Mouse (Mus musculus) limb, embryonic 15.5 days (tissue): Measurements from ENCODE around the gene C130073F10Rik. TPM values are rescaled to one million over a fixed set of nuclear protein-coding genes. Genes with fewer than 3 reads are reported as not detected.
"Not testable (repeated sequence)": the region's sequence is repeated elsewhere in the genome, so short reads cannot be mapped to it uniquely, and the experiment has no call there.

ENCODE experiments used
- ATAC-seq: fragments of 200-750 bp; cut with Nextera tagmentation; 2 replicates; pipeline ENCODE4 v1.8.0; 2017; ENCODE audit warnings: low read depth, moderate TSS enrichment; ENCODE audit not compliant: insufficient number of reproducible peaks, low FRiP score, low TSS enrichment
- H3K27ac ChIP-seq: fragments of 300-500 bp; sonication (generic); 2 replicates; pipeline ENCODE4 v1.5.1; 2015; ENCODE audit warnings: moderate library complexity, mild to moderate bottlenecking, inconsistent platforms
- H3K27me3 ChIP-seq: fragments of 300-500 bp; sonication (generic); 2 replicates; pipeline ENCODE4 v1.6.1; 2015; ENCODE audit warnings: inconsistent platforms
- H3K36me3 ChIP-seq: fragments of 300-500 bp; sonication (generic); 2 replicates; pipeline ENCODE4 v1.6.1; 2015; ENCODE audit warnings: inconsistent platforms
- H3K4me1 ChIP-seq: fragments of 300-500 bp; sonication (generic); 2 replicates; pipeline ENCODE4 v1.6.1; 2015; ENCODE audit warnings: inconsistent platforms
- H3K4me2 ChIP-seq: fragments of 300-500 bp; sonication (generic); 2 replicates; pipeline ENCODE4 v1.6.1; 2015; ENCODE audit warnings: mild to moderate bottlenecking, inconsistent platforms
- H3K4me3 ChIP-seq: fragments of 300-500 bp; sonication (generic); 2 replicates; pipeline ENCODE4 v1.5.1; 2015; ENCODE audit warnings: mild to moderate bottlenecking, inconsistent platforms
- H3K9ac ChIP-seq: fragments of 300-500 bp; sonication (generic); 2 replicates; pipeline ENCODE4 v1.6.1; 2015; ENCODE audit warnings: inconsistent platforms
- H3K9me3 ChIP-seq: fragments of 300-500 bp; sonication (generic); 2 replicates; pipeline ENCODE4 v1.6.1; 2016; ENCODE audit warnings: inconsistent platforms
- WGBS: fragments of 180-500 bp; shearing (Covaris S2); methylation state at CpG from one replicate; pipeline ENCODE4 v1.1.7; 2015; 5-methylcytosine and 5-hydroxymethylcytosine counted together
- polyA plus RNA-seq: library from polyadenylated mRNA; unstranded; fragments of >200 nt; fragmentation: Nextera tagmentation; extraction: Ambion mirVana; gene quantifications from 2 replicates; pipeline ENCODE4 v1.2.1, GENCODE M21; 2015

The C130073F10Rik gene
- polyA plus RNA-seq, result 1.4 TPM in 2 replicates

- Histone ChIP-seq H3K27ac (no peak within 1 kb of the TSS), H3K4me2 (no peak within 1 kb of the TSS), H3K4me3 (no peak within 1 kb of the TSS), H3K4me1 (no peaks in the 10 kb centered on the region), H3K9me3 (no peaks in the 10 kb centered on the region), H3K36me3 (no peaks in the 10 kb centered on the region), H3K9ac (no peak within 1 kb of the TSS), H3K27me3 (no peaks in the 10 kb centered on the region)
- no peak for ATAC-seq
- 66% methylated on average over 7 of the region's 7 CpGs for WGBS
Measured at GRCm38 (mm10) chr4:101893656-101894420, at the start of gene C130073F10Rik. Gene C130073F10Rik (minus strand): TSS chr4:101893789.

DNA sequence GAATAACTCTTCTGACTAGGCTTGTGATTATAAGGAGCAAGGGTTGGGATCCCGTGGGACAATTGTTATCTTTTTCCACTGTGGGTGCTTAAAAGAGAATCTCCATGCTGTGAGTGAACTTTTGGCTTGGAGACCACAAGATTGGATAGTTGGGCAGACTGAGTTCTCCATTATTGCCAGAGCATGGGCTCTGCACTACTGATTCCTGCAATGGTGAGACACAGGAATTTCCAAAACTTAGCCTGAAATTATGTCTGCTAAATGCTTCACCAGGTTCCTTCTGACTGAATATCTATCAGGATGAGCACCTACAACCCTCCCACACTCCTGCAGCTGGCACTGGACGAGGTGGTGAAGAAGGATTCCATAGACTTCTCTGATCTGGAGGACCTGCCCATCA, 46.5 kb upstream of the C130073F10Rik start, which contains the start of gene Gm12794:
Gene Gm12794 (plus strand): TSS at position 301 of the 400 bp plus-strand sequence.
- not testable (repeated sequence) for H3K27ac ChIP-seq, ATAC-seq, H3K27me3 ChIP-seq, H3K9me3 ChIP-seq, H3K4me2 ChIP-seq, H3K9ac ChIP-seq, H3K36me3 ChIP-seq, H3K4me3 ChIP-seq, H3K4me1 ChIP-seq
- 69% methylated on average over 2 of the region's 2 CpGs for WGBS

DNA sequence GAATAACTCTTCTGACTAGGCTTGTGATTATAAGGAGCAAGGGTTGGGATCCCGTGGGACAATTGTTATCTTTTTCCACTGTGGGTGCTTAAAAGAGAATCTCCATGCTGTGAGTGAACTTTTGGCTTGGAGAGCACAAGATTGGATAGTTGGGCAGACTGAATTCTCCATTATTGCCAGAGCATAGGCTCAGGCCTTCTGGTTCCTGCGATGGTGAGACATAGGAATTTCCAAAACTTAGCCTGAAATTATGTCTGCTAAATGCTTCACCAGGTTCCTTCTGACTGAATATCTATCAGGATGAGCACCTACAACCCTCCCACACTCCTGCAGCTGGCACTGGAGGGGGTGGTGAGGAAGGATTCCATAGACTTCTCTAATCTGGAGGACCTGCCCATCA, 15.2 kb upstream of the C130073F10Rik start, which contains the start of gene Gm12800:
Gene Gm12800 (plus strand): TSS at position 301 of the 400 bp plus-strand sequence.
- not testable (repeated sequence) for H3K36me3 ChIP-seq, H3K4me2 ChIP-seq, H3K27ac ChIP-seq, H3K4me3 ChIP-seq, H3K9me3 ChIP-seq, ATAC-seq, H3K9ac ChIP-seq, H3K4me1 ChIP-seq, H3K27me3 ChIP-seq
- 89% methylated on average over 2 of the region's 2 CpGs for whole genome bisulfite sequencing

- no peaks in the 10 kb centered on the region for H3K9me3 ChIP-seq
- no peaks in the 10 kb centered on the region for H3K4me1 ChIP-seq
- no peaks in the 10 kb centered on the region for H3K36me3 ChIP-seq
- H3K27me3 ChIP-seq, result no peaks in the 10 kb centered on the region
- H3K4me3 ChIP-seq, result no peak overlapping the region
- no peak for ATAC-seq
- H3K9ac ChIP-seq, result no peak overlapping the region
- H3K27ac ChIP-seq, result no peak overlapping the region
- no peak overlapping the region for H3K4me2 ChIP-seq
Measured at GRCm38 (mm10) chr4:101889377-101889776, 4.2 kb downstream of the C130073F10Rik start.

DNA sequence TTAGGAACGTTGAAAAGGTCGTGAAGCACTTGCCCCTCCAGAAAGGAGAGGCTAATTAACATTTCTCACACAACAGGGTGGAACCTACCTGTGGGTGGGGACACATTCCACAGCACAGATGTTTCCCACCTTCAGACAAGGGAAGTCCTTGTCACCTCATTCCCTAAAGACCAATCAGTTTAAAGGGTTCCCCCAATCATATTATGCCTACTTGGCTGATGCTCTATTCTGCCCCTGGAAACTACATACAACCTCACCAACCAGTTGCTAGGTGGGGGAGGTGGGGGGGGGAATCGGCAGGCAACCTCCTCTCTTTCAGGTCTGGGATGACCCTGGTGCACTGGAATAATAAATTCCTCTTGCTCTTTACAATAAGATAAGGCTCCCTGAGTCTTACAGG, 9.9 kb downstream of the C130073F10Rik start:
- WGBS, result 34% methylated on average over 3 of the region's 3 CpGs
- no peaks in the 10 kb centered on the region for H3K36me3 ChIP-seq
- no peak overlapping the region for H3K4me2 ChIP-seq
- H3K9ac ChIP-seq, result no peak overlapping the region
- H3K4me1 ChIP-seq, result no peaks in the 10 kb centered on the region
- ATAC-seq, result no peak
- H3K27me3 ChIP-seq, result no peaks in the 10 kb centered on the region
- H3K9me3 ChIP-seq, result no peaks in the 10 kb centered on the region
- no peak overlapping the region for H3K27ac ChIP-seq
- no peak overlapping the region for H3K4me3 ChIP-seq

DNA sequence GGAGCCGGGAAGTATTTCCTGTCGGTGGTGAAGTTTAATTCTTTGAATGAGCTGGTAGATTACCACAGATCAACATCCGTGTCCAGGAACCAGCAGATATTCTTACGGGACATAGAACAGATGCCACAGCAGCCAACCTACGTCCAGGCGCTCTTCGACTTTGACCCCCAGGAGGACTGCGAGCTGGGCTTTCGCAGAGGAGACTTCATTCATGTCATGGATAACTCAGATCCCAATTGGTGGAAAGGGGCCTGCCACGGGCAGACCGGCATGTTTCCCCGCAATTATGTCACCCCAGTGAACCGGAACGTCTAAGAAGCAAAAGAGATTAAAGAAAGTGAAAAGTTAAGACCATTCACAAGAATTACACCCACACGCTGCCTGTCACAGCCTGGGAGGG, 17.9 kb downstream of the C130073F10Rik start:
- not testable (repeated sequence) for ATAC-seq, H3K27ac ChIP-seq, H3K4me2 ChIP-seq, H3K9me3 ChIP-seq, H3K9ac ChIP-seq, H3K4me3 ChIP-seq, H3K36me3 ChIP-seq, H3K4me1 ChIP-seq, H3K27me3 ChIP-seq
- WGBS, result 81% methylated on average over 15 of the region's 15 CpGs

- not testable (repeated sequence) for H3K27me3 ChIP-seq, H3K36me3 ChIP-seq, H3K9ac ChIP-seq, H3K4me3 ChIP-seq, H3K27ac ChIP-seq, ATAC-seq, H3K4me2 ChIP-seq, H3K4me1 ChIP-seq, H3K9me3 ChIP-seq
- 53% methylated on average over 2 of the region's 2 CpGs for WGBS
Measured at GRCm38 (mm10) chr4:101872031-101872430, 21.6 kb downstream of the C130073F10Rik start.

DNA sequence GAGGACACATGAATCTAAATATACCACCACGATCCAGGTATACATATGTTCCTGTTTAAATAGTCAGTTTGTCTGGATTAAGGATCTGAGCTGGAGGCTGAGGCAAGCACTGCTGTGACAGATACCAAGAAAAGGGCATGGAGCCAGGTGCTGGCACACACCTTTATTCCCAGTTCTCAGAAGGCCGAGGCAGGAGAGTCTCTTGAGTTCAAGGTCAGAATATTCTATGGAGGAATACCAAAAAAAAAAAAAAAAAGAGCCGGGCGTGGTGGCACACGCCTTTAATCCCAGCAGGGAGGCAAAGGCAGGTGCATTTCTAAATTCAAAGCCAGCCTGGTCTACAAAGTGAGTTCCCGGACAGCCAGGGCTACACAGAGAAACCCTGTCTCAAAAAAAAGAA, 31.3 kb downstream of the C130073F10Rik start:
- Histone ChIP-seq H3K4me3 (no peak overlapping the region), H3K27ac (no peak overlapping the region), H3K27me3 (no peaks in the 10 kb centered on the region), H3K4me1 (no peaks in the 10 kb centered on the region), H3K36me3 (no peaks in the 10 kb centered on the region), H3K4me2 (no peak overlapping the region), H3K9ac (no peak overlapping the region), H3K9me3 (no peaks in the 10 kb centered on the region)
- 88% methylated on average over 6 of the region's 6 CpGs for WGBS
- no peak for ATAC-seq

- no peak for ATAC-seq
Measured at GRCm38 (mm10) chr4:101860873-101861272, 32.7 kb downstream of the C130073F10Rik start.

GRCm38 (mm10) chr4:101850908-101851307, 42.7 kb downstream of the C130073F10Rik start:
- 84% methylated on average over 2 of the region's 2 CpGs for WGBS

More at GRCm38 (mm10) chr4:101860873-101861272, 32.7 kb downstream of the C130073F10Rik start:
- no peak overlapping the region for H3K9ac ChIP-seq
- no peaks in the 10 kb centered on the region for H3K27me3 ChIP-seq
- no peaks in the 10 kb centered on the region for H3K4me1 ChIP-seq
- H3K9me3 ChIP-seq, result no peaks in the 10 kb centered on the region
- no peak overlapping the region for H3K4me3 ChIP-seq
- H3K4me2 ChIP-seq, result no peak overlapping the region
- WGBS, result 48% methylated on average over 6 of the region's 6 CpGs
- H3K36me3 ChIP-seq, result no peaks in the 10 kb centered on the region
- H3K27ac ChIP-seq, result no peak overlapping the region

GRCm38 (mm10) chr4:101843923-101844322, 49.7 kb downstream of the C130073F10Rik start, which contains the start of gene B020004J07Rik:
Gene B020004J07Rik (minus strand): TSS chr4:101844023.
- not testable (repeated sequence) for H3K4me2 ChIP-seq, H3K36me3 ChIP-seq, H3K27ac ChIP-seq, H3K27me3 ChIP-seq, H3K4me1 ChIP-seq, H3K9me3 ChIP-seq, H3K4me3 ChIP-seq, ATAC-seq, H3K9ac ChIP-seq
- WGBS, result 90% methylated on average over 4 of the region's 4 CpGs

More at GRCm38 (mm10) chr4:101850908-101851307, 42.7 kb downstream of the C130073F10Rik start:
- no peak overlapping the region for H3K4me3 ChIP-seq
- H3K27ac ChIP-seq, result no peak overlapping the region
- no peak overlapping the region for H3K4me2 ChIP-seq
- no peak overlapping the region for H3K9ac ChIP-seq
- no peaks in the 10 kb centered on the region for H3K36me3 ChIP-seq
- ATAC-seq, result no peak
- H3K9me3 ChIP-seq, result no peaks in the 10 kb centered on the region
- H3K27me3 ChIP-seq, result no peaks in the 10 kb centered on the region
- no peaks in the 10 kb centered on the region for H3K4me1 ChIP-seq
